Mouse (Mus musculus): ENCODE measurements around the gene Trim67. TPM values are rescaled to one million over a fixed set of nuclear protein-coding genes. Genes with fewer than 3 reads are reported as not detected.

The Trim67 gene
- polyA plus RNA-seq, 1 experiment: not detected

DNA sequence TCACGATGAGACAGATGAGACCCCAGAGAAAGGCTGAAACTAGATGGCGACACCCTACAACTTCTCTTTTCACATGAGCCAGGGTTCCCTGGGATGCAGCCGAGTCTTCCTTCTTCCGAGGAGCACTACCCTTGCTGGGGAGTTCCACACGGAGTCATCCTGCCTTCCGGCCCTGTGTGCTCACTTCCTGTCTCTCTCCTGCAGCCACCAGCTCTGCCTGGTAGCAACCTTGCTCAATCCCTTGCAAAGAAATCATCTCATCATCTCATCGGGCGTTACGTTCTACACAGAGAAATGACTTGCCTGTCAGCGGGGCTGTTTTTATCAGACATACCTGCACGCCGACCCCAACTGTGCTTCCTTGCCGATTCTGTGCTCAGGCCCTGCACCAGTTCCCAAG is 37.2 kb downstream of the Trim67 start:
- H3K4me3 ChIP-seq (ENCODE audit: extremely low read depth, insufficient read depth, insufficient read length): no peak overlapping the region
- no peaks in the 10 kb centered on the region for H3K27me3 ChIP-seq (ENCODE audit: control insufficient read depth, insufficient read depth, low read length)
- no peaks in the 10 kb centered on the region for H3K36me3 ChIP-seq (ENCODE audit: control insufficient read depth, insufficient read depth, low read length)
- WGBS: 66% methylated on average over 13 of the region's 13 CpGs
- no peak overlapping the region for H3K27ac ChIP-seq (ENCODE audit: insufficient read depth, low read length)
- H3K4me1 ChIP-seq (ENCODE audit: control insufficient read depth, insufficient read depth, insufficient read length): no peaks in the 10 kb centered on the region; the same call in 1 of the 2 replicates
- TF ChIP-seq POLR2A (IDR thresholded peaks at IDR 0.05; ENCODE audit: low read depth, low read length) (no peak), CTCF (IDR thresholded peaks at IDR 0.05; ENCODE audit: extremely low read depth, insufficient read depth, insufficient read length, insufficient replicate concordance) (no peak)
- no peak for DNase-seq (ENCODE audit: low read depth in 1 of 2, low spot score in 2 of 2)

GRCm38 (mm10) chr8:124831531-124831930 is 38.6 kb downstream of the Trim67 start:
- Histone ChIP-seq H3K27ac (ENCODE audit: insufficient read depth, low read length) (no peak overlapping the region), H3K4me1 (ENCODE audit: control insufficient read depth, insufficient read depth, insufficient read length) (no peaks in the 10 kb centered on the region; the same call in 1 of the 2 replicates), H3K36me3 (ENCODE audit: control insufficient read depth, insufficient read depth, low read length) (no peaks in the 10 kb centered on the region), H3K4me3 (ENCODE audit: extremely low read depth, insufficient read depth, insufficient read length) (no peak overlapping the region), H3K27me3 (ENCODE audit: control insufficient read depth, insufficient read depth, low read length) (no peaks in the 10 kb centered on the region)
- WGBS: 82% methylated on average over 6 of the region's 6 CpGs
- no peak for DNase-seq (ENCODE audit: low read depth in 1 of 2, low spot score in 2 of 2)
- TF ChIP-seq POLR2A (IDR thresholded peaks at IDR 0.05; ENCODE audit: low read depth, low read length): no peak
- TF ChIP-seq CTCF (IDR thresholded peaks at IDR 0.05; ENCODE audit: extremely low read depth, insufficient read depth, insufficient read length, insufficient replicate concordance): no peak

- H3K27me3 ChIP-seq (ENCODE audit: control insufficient read depth, insufficient read depth, low read length): no peaks in the 10 kb centered on the region
- no peaks in the 10 kb centered on the region for H3K36me3 ChIP-seq (ENCODE audit: control insufficient read depth, insufficient read depth, low read length)
- 88% methylated on average over 6 of the region's 6 CpGs for WGBS
- TF ChIP-seq POLR2A (IDR thresholded peaks at IDR 0.05; ENCODE audit: low read depth, low read length): no peak
- no peak for TF ChIP-seq CTCF (IDR thresholded peaks at IDR 0.05; ENCODE audit: extremely low read depth, insufficient read depth, insufficient read length, insufficient replicate concordance)
- H3K4me1 ChIP-seq (ENCODE audit: control insufficient read depth, insufficient read depth, insufficient read length): no peaks in the 10 kb centered on the region; the same call in 1 of the 2 replicates
- no peak for DNase-seq (ENCODE audit: low read depth in 1 of 2, low spot score in 2 of 2)
- no peak overlapping the region for H3K27ac ChIP-seq (ENCODE audit: insufficient read depth, low read length)
- H3K4me3 ChIP-seq (ENCODE audit: extremely low read depth, insufficient read depth, insufficient read length): no peak overlapping the region
These were observed 39.0 kb downstream of the Trim67 start for GRCm38 (mm10) chr8:124831941-124832340.

GRCm38 (mm10) chr8:124833430-124834205 is 40.7 kb downstream of the Trim67 start:
- WGBS: 44% methylated on average over 15 of the region's 15 CpGs
- DNase-seq (ENCODE audit: low read depth in 1 of 2, low spot score in 2 of 2): no peak
- Histone ChIP-seq H3K36me3 (ENCODE audit: control insufficient read depth, insufficient read depth, low read length) (no peaks in the 10 kb centered on the region), H3K4me3 (ENCODE audit: extremely low read depth, insufficient read depth, insufficient read length) (no peak overlapping the region), H3K27me3 (ENCODE audit: control insufficient read depth, insufficient read depth, low read length) (no peaks in the 10 kb centered on the region), H3K4me1 (ENCODE audit: control insufficient read depth, insufficient read depth, insufficient read length) (no peaks in the 10 kb centered on the region), H3K27ac (ENCODE audit: insufficient read depth, low read length) (no peak overlapping the region)
- TF ChIP-seq CTCF (IDR thresholded peaks at IDR 0.05; ENCODE audit: extremely low read depth, insufficient read depth, insufficient read length, insufficient replicate concordance) (no peak), POLR2A (IDR thresholded peaks at IDR 0.05; ENCODE audit: low read depth, low read length) (no peak)

DNA sequence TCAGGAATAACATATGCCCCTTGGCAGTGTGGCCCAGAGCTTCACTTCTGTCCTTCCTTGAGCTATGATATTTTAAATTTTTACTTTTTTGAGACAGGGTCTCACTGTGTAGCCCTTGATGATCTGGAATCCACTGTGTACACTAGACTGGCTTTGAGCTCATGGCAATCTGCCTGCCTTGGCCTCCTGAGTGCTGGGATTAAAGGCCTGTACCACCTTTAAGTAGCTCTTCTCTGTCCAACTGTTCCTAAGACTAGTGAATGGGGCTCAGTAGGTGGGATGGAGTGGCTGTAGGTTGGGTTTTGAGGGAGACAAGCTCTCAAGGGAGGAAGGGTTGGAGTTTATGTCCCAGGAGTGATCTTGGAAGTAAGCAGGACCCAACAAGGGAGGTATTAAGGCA is 43.0 kb downstream of the Trim67 start:
- TF ChIP-seq POLR2A (IDR thresholded peaks at IDR 0.05; ENCODE audit: low read depth, low read length) (no peak), CTCF (IDR thresholded peaks at IDR 0.05; ENCODE audit: extremely low read depth, insufficient read depth, insufficient read length, insufficient replicate concordance) (no peak)
- H3K27me3 ChIP-seq (ENCODE audit: control insufficient read depth, insufficient read depth, low read length): no peaks in the 10 kb centered on the region
- no peak overlapping the region for H3K27ac ChIP-seq (ENCODE audit: insufficient read depth, low read length)
- no peaks in the 10 kb centered on the region for H3K4me1 ChIP-seq (ENCODE audit: control insufficient read depth, insufficient read depth, insufficient read length)
- peaks cover 15% of the 10 kb centered on the region for H3K36me3 ChIP-seq (ENCODE audit: control insufficient read depth, insufficient read depth, low read length)
- H3K4me3 ChIP-seq (ENCODE audit: extremely low read depth, insufficient read depth, insufficient read length): no peak overlapping the region
- DNase-seq (ENCODE audit: low read depth in 1 of 2, low spot score in 2 of 2): no peak

DNA sequence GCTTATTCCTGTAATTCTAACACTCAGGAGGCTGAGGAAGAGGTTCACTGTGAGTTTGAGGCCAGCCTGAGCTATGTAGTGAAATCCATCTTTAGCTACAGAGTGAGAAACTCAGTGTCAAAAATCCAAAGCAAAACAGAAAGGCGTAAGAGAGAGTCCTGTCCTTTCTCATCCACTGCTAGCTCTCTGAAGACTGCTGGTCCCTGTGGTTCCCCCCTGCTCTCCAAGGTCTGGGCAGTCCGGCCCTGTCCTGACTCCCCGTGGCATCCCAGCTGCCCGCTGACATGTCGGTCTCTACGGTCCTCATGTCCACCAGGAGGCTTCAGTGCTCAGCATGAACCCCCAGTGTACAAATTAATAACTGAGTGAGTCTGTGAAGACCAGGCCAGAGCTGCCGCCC is 43.4 kb downstream of the Trim67 start:
- H3K4me3 ChIP-seq (ENCODE audit: extremely low read depth, insufficient read depth, insufficient read length): no peak overlapping the region
- H3K27me3 ChIP-seq (ENCODE audit: control insufficient read depth, insufficient read depth, low read length): no peaks in the 10 kb centered on the region
- WGBS: 89% methylated on average over 7 of the region's 7 CpGs
- H3K27ac ChIP-seq (ENCODE audit: insufficient read depth, low read length): no peak overlapping the region
- TF ChIP-seq POLR2A (IDR thresholded peaks at IDR 0.05; ENCODE audit: low read depth, low read length) (no peak), CTCF (IDR thresholded peaks at IDR 0.05; ENCODE audit: extremely low read depth, insufficient read depth, insufficient read length, insufficient replicate concordance) (no peak)
- DNase-seq (ENCODE audit: low read depth in 1 of 2, low spot score in 2 of 2): no peak
- no peaks in the 10 kb centered on the region for H3K4me1 ChIP-seq (ENCODE audit: control insufficient read depth, insufficient read depth, insufficient read length)
- H3K36me3 ChIP-seq (ENCODE audit: control insufficient read depth, insufficient read depth, low read length): peaks cover 19% of the 10 kb centered on the region

GRCm38 (mm10) chr8:124836907-124837306 is 44.0 kb downstream of the Trim67 start:
- Histone ChIP-seq H3K36me3 (ENCODE audit: control insufficient read depth, insufficient read depth, low read length) (peaks cover 19% of the 10 kb centered on the region), H3K4me1 (ENCODE audit: control insufficient read depth, insufficient read depth, insufficient read length) (no peaks in the 10 kb centered on the region), H3K27me3 (ENCODE audit: control insufficient read depth, insufficient read depth, low read length) (no peaks in the 10 kb centered on the region), H3K4me3 (ENCODE audit: extremely low read depth, insufficient read depth, insufficient read length) (no peak overlapping the region), H3K27ac (ENCODE audit: insufficient read depth, low read length) (no peak overlapping the region)
- DNase-seq (ENCODE audit: low read depth in 1 of 2, low spot score in 2 of 2): peak in 1 of 2 experiments; percentile 8
- no peak for TF ChIP-seq POLR2A (IDR thresholded peaks at IDR 0.05; ENCODE audit: low read depth, low read length)
- TF ChIP-seq CTCF (IDR thresholded peaks at IDR 0.05; ENCODE audit: extremely low read depth, insufficient read depth, insufficient read length, insufficient replicate concordance): no peak
- 41% methylated on average over 2 of the region's 2 CpGs for WGBS
